Mouse (Mus musculus): ENCODE measurements around the gene Ube2h. TPM values are rescaled to one million over a fixed set of nuclear protein-coding genes. Genes with fewer than 3 reads are reported as not detected.
A peak's percentile ranks its signal among the peaks of the same experiment; 100 is the strongest.

Gene Ube2h
- polyA plus RNA-seq, 1 experiment, result 35.1 TPM

GRCm38 (mm10) chr6:30286642-30287041, 17.7 kb downstream of the Ube2h start:
- Histone ChIP-seq H3K4me1 (ENCODE audit: control insufficient read depth, insufficient read depth, low read length) (no peaks in the 10 kb centered on the region; the same call in 1 of the 2 replicates), H3K27ac (ENCODE audit: control insufficient read depth, insufficient read depth, low read depth, low read length, poor library complexity) (no peak overlapping the region), H3K4me3 (replicated peaks; ENCODE audit: control insufficient read depth, low read depth, low read length) (no peak overlapping the region)
- TF ChIP-seq POLR2A (IDR thresholded peaks at IDR 0.05; ENCODE audit: borderline replicate concordance, control insufficient read depth, low read depth, low read length), result no peak
- no peak for TF ChIP-seq CTCF (IDR thresholded peaks at IDR 0.05; ENCODE audit: control insufficient read depth, insufficient read depth, low read length)

GRCm38 (mm10) chr6:30284177-30284576, 20.2 kb downstream of the Ube2h start:
- H3K4me1 ChIP-seq (ENCODE audit: control insufficient read depth, insufficient read depth, low read length), result no peaks in the 10 kb centered on the region; the same call in 1 of the 2 replicates
- TF ChIP-seq CTCF (IDR thresholded peaks at IDR 0.05; ENCODE audit: control insufficient read depth, insufficient read depth, low read length) (no peak), POLR2A (IDR thresholded peaks at IDR 0.05; ENCODE audit: borderline replicate concordance, control insufficient read depth, low read depth, low read length) (no peak)
- H3K27ac ChIP-seq (ENCODE audit: control insufficient read depth, insufficient read depth, low read depth, low read length, poor library complexity), result no peak overlapping the region
- no peak overlapping the region for H3K4me3 ChIP-seq (replicated peaks; ENCODE audit: control insufficient read depth, low read depth, low read length)

GRCm38 (mm10) chr6:30282361-30282760, 22.0 kb downstream of the Ube2h start:
- H3K4me3 ChIP-seq (replicated peaks; ENCODE audit: control insufficient read depth, low read depth, low read length), result no peak overlapping the region
- TF ChIP-seq CTCF (IDR thresholded peaks at IDR 0.05; ENCODE audit: control insufficient read depth, insufficient read depth, low read length), result no peak
- no peak for TF ChIP-seq POLR2A (IDR thresholded peaks at IDR 0.05; ENCODE audit: borderline replicate concordance, control insufficient read depth, low read depth, low read length)
- H3K27ac ChIP-seq (ENCODE audit: control insufficient read depth, insufficient read depth, low read depth, low read length, poor library complexity), result no peak overlapping the region
- 83% methylated on average over 2 of the region's 2 CpGs for WGBS
- no peaks in the 10 kb centered on the region; the same call in 1 of the 2 replicates for H3K4me1 ChIP-seq (ENCODE audit: control insufficient read depth, insufficient read depth, low read length)

- WGBS, result 90% methylated on average over 1 of the region's 1 CpGs
- peaks cover 2% of the 10 kb centered on the region; the same call in 1 of the 2 replicates for H3K4me1 ChIP-seq (ENCODE audit: control insufficient read depth, insufficient read depth, low read length)
- TF ChIP-seq POLR2A (IDR thresholded peaks at IDR 0.05; ENCODE audit: borderline replicate concordance, control insufficient read depth, low read depth, low read length), result no peak
- no peak for TF ChIP-seq CTCF (IDR thresholded peaks at IDR 0.05; ENCODE audit: control insufficient read depth, insufficient read depth, low read length)
- no peak overlapping the region for H3K27ac ChIP-seq (ENCODE audit: control insufficient read depth, insufficient read depth, low read depth, low read length, poor library complexity)
- no peak overlapping the region for H3K4me3 ChIP-seq (replicated peaks; ENCODE audit: control insufficient read depth, low read depth, low read length)
Measured at GRCm38 (mm10) chr6:30278374-30278773, 26.0 kb downstream of the Ube2h start.

- H3K4me3 ChIP-seq (replicated peaks; ENCODE audit: control insufficient read depth, low read depth, low read length), result no peak overlapping the region
- TF ChIP-seq CTCF (IDR thresholded peaks at IDR 0.05; ENCODE audit: control insufficient read depth, insufficient read depth, low read length) (no peak), POLR2A (IDR thresholded peaks at IDR 0.05; ENCODE audit: borderline replicate concordance, control insufficient read depth, low read depth, low read length) (no peak)
- H3K27ac ChIP-seq (ENCODE audit: control insufficient read depth, insufficient read depth, low read depth, low read length, poor library complexity), result no peak overlapping the region
- H3K4me1 ChIP-seq (ENCODE audit: control insufficient read depth, insufficient read depth, low read length), result peaks cover 2% of the 10 kb centered on the region; the same call in 1 of the 2 replicates
- 70% methylated on average over 7 of the region's 7 CpGs for WGBS
Measured at GRCm38 (mm10) chr6:30276882-30277281, 27.5 kb downstream of the Ube2h start.

- H3K4me1 ChIP-seq (ENCODE audit: control insufficient read depth, insufficient read depth, low read length), result peaks cover 2% of the 10 kb centered on the region; the same call in 1 of the 2 replicates
- no peak overlapping the region for H3K27ac ChIP-seq (ENCODE audit: control insufficient read depth, insufficient read depth, low read depth, low read length, poor library complexity)
- TF ChIP-seq CTCF (IDR thresholded peaks at IDR 0.05; ENCODE audit: control insufficient read depth, insufficient read depth, low read length) (no peak), POLR2A (IDR thresholded peaks at IDR 0.05; ENCODE audit: borderline replicate concordance, control insufficient read depth, low read depth, low read length) (no peak)
Measured at GRCm38 (mm10) chr6:30276375-30276774, 28.0 kb downstream of the Ube2h start.

GRCm38 (mm10) chr6:30275159-30275847, 29.0 kb downstream of the Ube2h start:
- no peak for TF ChIP-seq CTCF (IDR thresholded peaks at IDR 0.05; ENCODE audit: control insufficient read depth, insufficient read depth, low read length)
- no peak for TF ChIP-seq POLR2A (IDR thresholded peaks at IDR 0.05; ENCODE audit: borderline replicate concordance, control insufficient read depth, low read depth, low read length)
- 26% methylated on average over 5 of the region's 5 CpGs for WGBS
- peak overlapping the region; percentile 32; the same call in 1 of the 2 replicates for H3K27ac ChIP-seq (ENCODE audit: control insufficient read depth, insufficient read depth, low read depth, low read length, poor library complexity)
- H3K4me1 ChIP-seq (ENCODE audit: control insufficient read depth, insufficient read depth, low read length), result peaks cover 2% of the 10 kb centered on the region; the same call in 1 of the 2 replicates
- H3K4me3 ChIP-seq (replicated peaks; ENCODE audit: control insufficient read depth, low read depth, low read length), result no peak overlapping the region

More at GRCm38 (mm10) chr6:30276375-30276774, 28.0 kb downstream of the Ube2h start:
- 48% methylated on average over 3 of the region's 3 CpGs for WGBS
- no peak overlapping the region for H3K4me3 ChIP-seq (replicated peaks; ENCODE audit: control insufficient read depth, low read depth, low read length)

- H3K4me1 ChIP-seq (ENCODE audit: control insufficient read depth, insufficient read depth, low read length), result peaks cover 2% of the 10 kb centered on the region; the same call in 1 of the 2 replicates
- H3K27ac ChIP-seq (ENCODE audit: control insufficient read depth, insufficient read depth, low read depth, low read length, poor library complexity), result no peak overlapping the region
- no peak overlapping the region for H3K4me3 ChIP-seq (replicated peaks; ENCODE audit: control insufficient read depth, low read depth, low read length)
- WGBS, result 67% methylated on average over 3 of the region's 3 CpGs
- TF ChIP-seq CTCF (IDR thresholded peaks at IDR 0.05; ENCODE audit: control insufficient read depth, insufficient read depth, low read length) (no peak), POLR2A (IDR thresholded peaks at IDR 0.05; ENCODE audit: borderline replicate concordance, control insufficient read depth, low read depth, low read length) (no peak)
Measured at GRCm38 (mm10) chr6:30272911-30273310, 31.4 kb downstream of the Ube2h start.
